Mouse (Mus musculus) heart, embryonic 16.5 days (tissue): ENCODE data around the gene Dgkb. TPM values are rescaled to one million over a fixed set of nuclear protein-coding genes. Genes with fewer than 3 reads are reported as not detected.

ENCODE experiments used
- ATAC-seq: fragments of 200-750 bp; cut with Nextera tagmentation; replicated peaks from 2 replicates; pipeline ENCODE4 v1.8.0; 2017; ENCODE audit warnings: moderate number of reproducible peaks; ENCODE audit not compliant: insufficient read depth, low FRiP score; ENCODE audit errors: extremely low read depth
- H3K27ac ChIP-seq: fragments of 300-500 bp; sonication (generic); 2 replicates; pipeline ENCODE4 v1.5.1; 2014; ENCODE audit warnings: mild to moderate bottlenecking, low read length, control low read depth, moderate library complexity
- H3K27me3 ChIP-seq: fragments of 300-500 bp; sonication (generic); 2 replicates; pipeline ENCODE4 v1.6.1; 2014; ENCODE audit warnings: low read length, mixed read lengths; ENCODE audit not compliant: control insufficient read depth, insufficient read depth
- H3K36me3 ChIP-seq: fragments of 300-500 bp; sonication (generic); 2 replicates; pipeline ENCODE4 v1.6.1; 2014; ENCODE audit not compliant: control insufficient read depth, insufficient read depth
- H3K4me1 ChIP-seq: fragments of 300-500 bp; sonication (generic); 2 replicates; pipeline ENCODE4 v1.6.1; 2014; ENCODE audit warnings: low read length, mixed read lengths; ENCODE audit not compliant: control insufficient read depth, insufficient read depth
- H3K4me2 ChIP-seq: fragments of 300-500 bp; sonication (generic); 2 replicates; pipeline ENCODE4 v1.6.1; 2014; ENCODE audit warnings: low read depth, mild to moderate bottlenecking, control low read depth, low read length
- H3K4me3 ChIP-seq: fragments of 300-500 bp; sonication (generic); 2 replicates; pipeline ENCODE4 v1.5.1; 2014; ENCODE audit warnings: mild to moderate bottlenecking, control low read depth, low read length
- H3K9ac ChIP-seq: fragments of 300-500 bp; sonication (generic); 2 replicates; pipeline ENCODE4 v1.6.1; 2014; ENCODE audit warnings: low read length, control low read depth
- H3K9me3 ChIP-seq: fragments of 300-500 bp; sonication (generic); replicated peaks from 2 replicates; pipeline ENCODE4 v1.6.1; 2016; ENCODE audit warnings: low read length; ENCODE audit not compliant: control insufficient read depth
- WGBS: fragments of 180-500 bp; shearing (Covaris S2); extraction: QIAGEN DNeasy Blood & Tissue Kit; methylation state at CpG from one replicate; pipeline ENCODE4 v1.1.7; 2014; 5-methylcytosine and 5-hydroxymethylcytosine counted together
- polyA plus RNA-seq: library from polyadenylated mRNA; unstranded; fragments of >200 nt; fragmentation: Nextera tagmentation; extraction: Ambion mirVana; gene quantifications from 2 replicates; pipeline ENCODE4 v1.2.1, GENCODE M21; 2015

The Dgkb gene
- polyA plus RNA-seq, 1 experiment from 2014 or later: 0.50 TPM

GRCm38 (mm10) chr12:38303841-38304240 lies 486.3 kb downstream of the Dgkb start:
- 72% methylated on average over 3 of the region's 3 CpGs for WGBS
- no peak overlapping the region for H3K27ac ChIP-seq
- no peak for ATAC-seq
- no peaks in the 10 kb centered on the region for H3K9me3 ChIP-seq
- no peak overlapping the region for H3K4me2 ChIP-seq
- no peak overlapping the region for H3K9ac ChIP-seq
- H3K36me3 ChIP-seq: no peaks in the 10 kb centered on the region
- no peak overlapping the region for H3K4me3 ChIP-seq
- H3K27me3 ChIP-seq: no peaks in the 10 kb centered on the region
- H3K4me1 ChIP-seq: no peaks in the 10 kb centered on the region

GRCm38 (mm10) chr12:38304245-38304644 lies 486.7 kb downstream of the Dgkb start:
- no peak overlapping the region for H3K27ac ChIP-seq
- H3K9ac ChIP-seq: no peak overlapping the region
- 92% methylated on average over 3 of the region's 3 CpGs for WGBS
- no peaks in the 10 kb centered on the region for H3K36me3 ChIP-seq
- no peaks in the 10 kb centered on the region for H3K9me3 ChIP-seq
- no peaks in the 10 kb centered on the region for H3K4me1 ChIP-seq
- H3K4me2 ChIP-seq: no peak overlapping the region
- no peak for ATAC-seq
- H3K4me3 ChIP-seq: no peak overlapping the region
- no peaks in the 10 kb centered on the region for H3K27me3 ChIP-seq

- H3K27ac ChIP-seq: no peak overlapping the region
- H3K9ac ChIP-seq: no peak overlapping the region
- no peak overlapping the region for H3K4me3 ChIP-seq
- no peaks in the 10 kb centered on the region for H3K4me1 ChIP-seq
- no peak overlapping the region for H3K4me2 ChIP-seq
- no peaks in the 10 kb centered on the region for H3K9me3 ChIP-seq
- no peaks in the 10 kb centered on the region for H3K27me3 ChIP-seq
- H3K36me3 ChIP-seq: no peaks in the 10 kb centered on the region
- no peak for ATAC-seq
Measured at GRCm38 (mm10) chr12:38309885-38310284, 492.4 kb downstream of the Dgkb start.

GRCm38 (mm10) chr12:38327729-38328271 lies 510.3 kb downstream of the Dgkb start:
- no peaks in the 10 kb centered on the region for H3K27me3 ChIP-seq
- H3K9ac ChIP-seq: no peak overlapping the region
- no peak for ATAC-seq
- WGBS: 82% methylated on average over 1 of the region's 1 CpGs
- H3K27ac ChIP-seq: no peak overlapping the region
- H3K4me2 ChIP-seq: no peak overlapping the region
- H3K36me3 ChIP-seq: no peaks in the 10 kb centered on the region
- H3K4me1 ChIP-seq: no peaks in the 10 kb centered on the region
- no peaks in the 10 kb centered on the region for H3K9me3 ChIP-seq
- no peak overlapping the region for H3K4me3 ChIP-seq

GRCm38 (mm10) chr12:38328779-38329178 lies 511.3 kb downstream of the Dgkb start:
- no peaks in the 10 kb centered on the region for H3K9me3 ChIP-seq
- no peak overlapping the region for H3K4me3 ChIP-seq
- no peaks in the 10 kb centered on the region for H3K27me3 ChIP-seq
- H3K4me2 ChIP-seq: no peak overlapping the region
- ATAC-seq: no peak
- no peaks in the 10 kb centered on the region for H3K36me3 ChIP-seq
- H3K27ac ChIP-seq: no peak overlapping the region
- no peaks in the 10 kb centered on the region for H3K4me1 ChIP-seq
- no peak overlapping the region for H3K9ac ChIP-seq

GRCm38 (mm10) chr12:38342657-38343056 lies 525.1 kb downstream of the Dgkb start:
- ATAC-seq: no peak
- H3K27me3 ChIP-seq: no peaks in the 10 kb centered on the region
- no peaks in the 10 kb centered on the region for H3K36me3 ChIP-seq
- H3K9me3 ChIP-seq: no peaks in the 10 kb centered on the region
- no peak overlapping the region for H3K4me3 ChIP-seq
- H3K4me2 ChIP-seq: no peak overlapping the region; the same call in 1 of the 2 replicates
- no peak overlapping the region for H3K27ac ChIP-seq
- H3K4me1 ChIP-seq: no peaks in the 10 kb centered on the region
- no peak overlapping the region for H3K9ac ChIP-seq
- WGBS: 16% methylated on average over 6 of the region's 6 CpGs

GRCm38 (mm10) chr12:38352481-38352880 lies 535.0 kb downstream of the Dgkb start:
- Histone ChIP-seq H3K9ac (no peak overlapping the region), H3K27ac (no peak overlapping the region), H3K36me3 (no peaks in the 10 kb centered on the region), H3K9me3 (no peaks in the 10 kb centered on the region), H3K4me3 (no peak overlapping the region), H3K4me1 (no peaks in the 10 kb centered on the region), H3K27me3 (no peaks in the 10 kb centered on the region), H3K4me2 (no peak overlapping the region)
- ATAC-seq: no peak
- WGBS: 79% methylated on average over 3 of the region's 3 CpGs

- H3K4me2 ChIP-seq: no peak overlapping the region
- H3K4me3 ChIP-seq: no peak overlapping the region
- no peaks in the 10 kb centered on the region for H3K4me1 ChIP-seq
- ATAC-seq: no peak
- H3K9me3 ChIP-seq: no peaks in the 10 kb centered on the region
- no peaks in the 10 kb centered on the region for H3K27me3 ChIP-seq
- H3K27ac ChIP-seq: no peak overlapping the region
- no peaks in the 10 kb centered on the region for H3K36me3 ChIP-seq
- WGBS: 70% methylated on average over 1 of the region's 1 CpGs
- no peak overlapping the region for H3K9ac ChIP-seq
Measured at GRCm38 (mm10) chr12:38356386-38356785, 538.9 kb downstream of the Dgkb start.

GRCm38 (mm10) chr12:38361491-38361890 lies 544.0 kb downstream of the Dgkb start:
- Histone ChIP-seq H3K27me3 (no peaks in the 10 kb centered on the region), H3K9me3 (no peaks in the 10 kb centered on the region), H3K4me2 (no peak overlapping the region), H3K4me1 (no peaks in the 10 kb centered on the region), H3K9ac (no peak overlapping the region), H3K36me3 (no peaks in the 10 kb centered on the region), H3K4me3 (no peak overlapping the region), H3K27ac (no peak overlapping the region)
- WGBS: 88% methylated on average over 4 of the region's 4 CpGs
- no peak for ATAC-seq

- no peak for ATAC-seq
- Histone ChIP-seq H3K27me3 (no peaks in the 10 kb centered on the region), H3K27ac (no peak overlapping the region), H3K4me2 (no peak overlapping the region), H3K9me3 (no peaks in the 10 kb centered on the region), H3K4me3 (no peak overlapping the region), H3K36me3 (no peaks in the 10 kb centered on the region), H3K9ac (no peak overlapping the region), H3K4me1 (no peaks in the 10 kb centered on the region)
- 71% methylated on average over 2 of the region's 2 CpGs for WGBS
Measured at GRCm38 (mm10) chr12:38371597-38371996, 554.1 kb downstream of the Dgkb start.
